Mouse (Mus musculus): ENCODE measurements at regions not wholly inside any gene's neighbourhood (a gene's known extent, or its start where the extent isn't known, plus 50 kb on each side); places are given as distances from the start of the nearest gene placed in this dataset.

DNA sequence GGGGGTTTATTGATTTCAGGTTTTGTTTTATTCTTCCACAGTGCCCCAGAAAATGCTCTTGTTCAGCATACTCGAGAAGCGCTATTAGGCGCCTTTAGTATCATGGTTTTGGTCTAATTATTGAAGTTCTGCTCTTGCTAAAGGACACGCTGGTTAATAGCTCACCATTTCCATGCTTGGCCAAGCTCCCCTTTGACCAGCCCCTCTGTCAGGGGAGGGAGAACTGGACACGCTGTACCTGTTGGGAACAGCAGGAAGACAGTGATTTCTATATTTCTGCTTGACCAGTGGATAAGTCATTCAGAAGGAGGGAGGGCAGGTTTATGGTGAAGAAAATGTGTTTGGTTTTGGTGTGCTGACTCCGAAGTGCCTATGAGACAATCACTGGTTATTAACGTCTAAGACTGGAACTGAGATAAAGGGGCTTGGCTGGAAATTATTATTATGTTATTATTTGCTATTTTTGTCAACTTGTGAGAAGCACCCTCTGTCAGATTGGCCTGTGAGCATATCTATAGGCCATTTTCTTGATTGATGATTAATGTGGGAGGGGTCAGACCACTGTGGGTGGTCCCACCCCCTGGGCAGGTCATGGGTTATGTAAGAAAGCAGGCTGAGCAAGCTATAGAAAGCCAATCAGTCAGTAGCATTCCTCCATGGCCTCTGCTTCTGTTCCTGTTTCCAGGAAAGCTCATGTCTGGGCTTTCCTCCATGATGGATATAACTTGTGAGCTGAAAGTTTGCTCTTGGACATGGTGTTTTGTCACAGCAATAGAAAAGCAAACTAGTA lies 51.2 kb upstream of the Tanc2 start:
- no peak overlapping the region for H3K4me2 ChIP-seq (replicated peaks)
- no peaks in the 10 kb centered on the region for H3K4me1 ChIP-seq (replicated peaks)
- H3K9me3 ChIP-seq, result no peaks in the 10 kb centered on the region
- ATAC-seq, result no peak
- H3K4me3 ChIP-seq (replicated peaks), result no peak overlapping the region
- H3K27me3 ChIP-seq, result no peaks in the 10 kb centered on the region
- WGBS, result 90% methylated on average over 7 of the region's 7 CpGs
- H3K36me3 ChIP-seq, result no peaks in the 10 kb centered on the region
- H3K9ac ChIP-seq (replicated peaks), result no peak overlapping the region
- no peak overlapping the region for H3K27ac ChIP-seq

DNA sequence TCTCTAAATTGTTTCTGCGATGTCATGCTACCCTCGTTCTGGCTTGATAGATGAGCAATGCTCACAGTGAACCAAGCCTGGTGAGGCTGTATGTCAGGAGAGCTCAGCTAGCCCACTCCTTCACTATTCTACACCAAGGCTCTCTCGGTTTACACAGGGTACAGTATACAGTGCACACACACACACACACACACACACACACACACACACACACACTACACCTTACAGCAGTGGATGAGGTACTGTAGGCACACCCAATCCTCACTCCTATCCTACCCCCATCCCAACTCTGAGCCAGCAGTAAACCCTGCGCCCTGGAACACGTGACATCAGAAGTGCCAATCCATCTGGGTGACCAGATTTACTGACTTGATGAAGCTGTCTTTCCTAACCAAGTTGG lies 57.2 kb upstream of the Tanc2 start:
- Histone ChIP-seq H3K36me3 (no peaks in the 10 kb centered on the region), H3K9ac (replicated peaks) (no peak overlapping the region), H3K9me3 (no peaks in the 10 kb centered on the region), H3K27me3 (no peaks in the 10 kb centered on the region), H3K4me2 (replicated peaks) (no peak overlapping the region), H3K27ac (no peak overlapping the region), H3K4me1 (replicated peaks) (0 out of 2 replicates have a peak, but pooled peaks cover 5% of the 10 kb centered on the region), H3K4me3 (replicated peaks) (no peak overlapping the region)
- no peak for ATAC-seq
- WGBS, result 90% methylated on average over 5 of the region's 5 CpGs

DNA sequence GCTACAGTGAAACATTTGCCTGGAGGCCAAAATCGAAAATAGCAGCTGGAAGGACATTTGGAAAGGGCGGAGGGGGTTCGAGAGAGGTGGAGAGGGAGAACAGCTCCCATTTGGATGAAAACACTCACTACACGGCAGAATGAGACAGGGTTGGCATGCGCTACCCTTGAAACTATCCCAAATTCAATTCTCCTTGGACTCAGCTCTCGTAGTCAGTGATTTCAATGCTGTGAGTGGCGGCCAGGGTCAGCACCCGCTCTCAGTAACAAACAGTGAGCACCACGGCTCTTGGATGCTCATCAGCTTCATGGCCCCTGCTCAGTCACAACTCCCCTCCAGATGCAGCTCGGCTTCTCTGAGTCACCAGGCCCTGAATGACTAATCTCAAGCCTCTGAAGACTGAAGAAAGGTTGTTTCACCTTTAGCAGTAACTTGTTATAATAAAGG lies 59.1 kb upstream of the Tanc2 start:
- ATAC-seq, result no peak
- H3K4me3 ChIP-seq (replicated peaks), result no peak overlapping the region
- H3K9me3 ChIP-seq, result no peaks in the 10 kb centered on the region
- H3K4me1 ChIP-seq (replicated peaks), result 0 out of 2 replicates have a peak, but pooled peaks cover 6% of the 10 kb centered on the region
- H3K4me2 ChIP-seq (replicated peaks), result no peak overlapping the region
- WGBS, result 77% methylated on average over 10 of the region's 10 CpGs
- H3K27ac ChIP-seq, result no peak overlapping the region
- H3K36me3 ChIP-seq, result no peaks in the 10 kb centered on the region
- no peak overlapping the region for H3K9ac ChIP-seq (replicated peaks)
- H3K27me3 ChIP-seq, result no peaks in the 10 kb centered on the region

DNA sequence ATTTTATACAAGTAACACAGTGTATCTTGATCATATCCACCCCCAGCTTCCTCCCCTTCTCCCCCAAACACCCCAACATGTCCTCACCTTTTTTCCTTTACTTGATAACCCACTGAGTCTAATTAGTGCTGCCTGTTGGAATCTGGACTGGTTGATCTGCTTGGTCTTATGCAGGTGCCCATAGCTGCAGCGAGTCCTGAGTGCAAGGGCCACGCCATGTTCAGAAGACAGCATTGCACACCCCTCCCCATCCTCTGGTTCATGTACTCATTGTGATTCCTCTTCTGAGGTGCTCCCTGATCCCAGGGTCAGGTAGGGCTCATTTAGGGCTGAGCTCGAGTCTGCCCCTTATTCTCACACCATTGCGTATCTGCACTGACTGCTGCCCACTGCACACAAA lies 63.7 kb upstream of the Tanc2 start:
- no peaks in the 10 kb centered on the region for H3K9me3 ChIP-seq
- no peaks in the 10 kb centered on the region for H3K36me3 ChIP-seq
- H3K27me3 ChIP-seq, result no peaks in the 10 kb centered on the region
- peaks cover 18% of the 10 kb centered on the region for H3K4me1 ChIP-seq (replicated peaks)
- H3K4me2 ChIP-seq (replicated peaks), result no peak overlapping the region
- H3K4me3 ChIP-seq (replicated peaks), result no peak overlapping the region
- WGBS, result 91% methylated on average over 4 of the region's 4 CpGs
- H3K27ac ChIP-seq, result no peak overlapping the region
- ATAC-seq, result no peak
- H3K9ac ChIP-seq (replicated peaks), result no peak overlapping the region

DNA sequence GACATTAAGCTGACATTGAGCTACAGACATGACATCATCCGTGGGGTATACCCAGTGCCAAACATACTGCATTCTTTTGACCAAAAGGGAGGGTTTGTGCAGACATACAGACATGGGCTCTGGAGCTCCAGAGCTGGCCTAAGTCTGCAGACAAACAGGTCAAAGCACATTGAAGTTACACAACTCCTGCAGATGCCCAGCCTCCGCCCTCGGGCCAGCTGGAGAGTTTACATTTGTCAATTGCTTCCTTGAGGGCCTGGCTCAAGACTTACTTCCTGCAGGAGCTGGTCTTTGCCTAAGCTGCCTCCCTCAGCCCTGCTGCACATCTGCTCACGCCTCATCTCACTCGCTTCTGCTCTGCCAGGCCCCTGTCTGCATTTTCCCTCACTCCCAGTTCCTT lies 64.2 kb upstream of the Tanc2 start:
- no peaks in the 10 kb centered on the region for H3K27me3 ChIP-seq
- no peak overlapping the region for H3K27ac ChIP-seq
- no peaks in the 10 kb centered on the region for H3K9me3 ChIP-seq
- 54% methylated on average over 5 of the region's 5 CpGs for WGBS
- H3K9ac ChIP-seq (replicated peaks), result no peak overlapping the region
- H3K4me1 ChIP-seq (replicated peaks), result peaks cover 18% of the 10 kb centered on the region
- ATAC-seq, result no peak
- no peaks in the 10 kb centered on the region for H3K36me3 ChIP-seq
- H3K4me3 ChIP-seq (replicated peaks), result no peak overlapping the region
- no peak overlapping the region for H3K4me2 ChIP-seq (replicated peaks)

DNA sequence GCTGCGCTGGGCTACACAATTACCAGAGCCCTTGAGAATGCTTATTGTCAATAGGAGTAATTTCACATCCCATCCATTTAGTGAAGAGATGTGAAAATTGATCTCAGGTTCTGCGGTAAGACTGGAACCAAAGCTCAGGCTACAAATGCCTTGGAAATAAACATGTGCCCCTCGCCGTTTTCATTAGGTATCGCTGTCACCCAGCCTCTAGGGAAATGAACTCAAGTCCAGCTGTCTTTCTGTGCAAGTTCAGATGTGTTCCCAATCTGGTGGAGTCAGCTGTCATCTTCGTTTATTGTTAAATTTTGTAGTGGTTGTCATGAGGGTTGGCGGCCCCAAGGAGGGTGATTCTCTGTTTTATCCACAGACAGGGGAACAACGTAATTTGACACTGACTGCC lies 65.4 kb upstream of the Tanc2 start:
- H3K27ac ChIP-seq, result 0 out of 2 replicates have a peak overlapping the region, but pooled peaks have one; percentile 0
- H3K4me2 ChIP-seq (replicated peaks), result no peak overlapping the region
- no peak overlapping the region for H3K4me3 ChIP-seq (replicated peaks)
- H3K27me3 ChIP-seq, result no peaks in the 10 kb centered on the region
- no peaks in the 10 kb centered on the region for H3K9me3 ChIP-seq
- ATAC-seq, result no peak
- H3K4me1 ChIP-seq (replicated peaks), result peaks cover 18% of the 10 kb centered on the region
- WGBS, result 28% methylated on average over 8 of the region's 8 CpGs
- no peaks in the 10 kb centered on the region for H3K36me3 ChIP-seq
- no peak overlapping the region for H3K9ac ChIP-seq (replicated peaks)

DNA sequence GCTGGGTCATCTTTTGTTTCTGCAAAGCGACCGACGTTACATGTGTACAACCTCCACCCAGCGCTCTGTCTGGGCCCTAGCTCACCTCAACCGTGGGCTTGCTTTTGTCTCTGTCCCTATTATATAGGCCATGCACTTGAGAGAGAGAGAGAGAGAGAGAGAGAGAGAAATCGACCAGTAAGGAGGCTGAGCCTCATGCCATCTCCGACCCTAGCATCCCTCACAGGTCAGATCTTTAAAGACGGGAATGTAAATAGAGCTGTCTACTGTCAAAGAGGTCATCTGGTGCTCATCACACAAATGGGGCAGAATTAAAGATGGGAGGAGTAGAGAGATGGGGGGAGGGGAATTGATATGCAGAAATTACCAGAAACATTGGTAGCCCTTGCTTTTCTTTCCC lies 66.0 kb upstream of the Tanc2 start:
- WGBS, result 28% methylated on average over 8 of the region's 8 CpGs
- Histone ChIP-seq H3K4me2 (replicated peaks) (no peak overlapping the region), H3K27ac (peak overlapping the region; percentile 10; the same call in 1 of the 2 replicates), H3K9ac (replicated peaks) (no peak overlapping the region), H3K9me3 (no peaks in the 10 kb centered on the region), H3K36me3 (no peaks in the 10 kb centered on the region), H3K4me3 (replicated peaks) (no peak overlapping the region), H3K4me1 (replicated peaks) (peaks cover 18% of the 10 kb centered on the region), H3K27me3 (no peaks in the 10 kb centered on the region)
- no peak for ATAC-seq

DNA sequence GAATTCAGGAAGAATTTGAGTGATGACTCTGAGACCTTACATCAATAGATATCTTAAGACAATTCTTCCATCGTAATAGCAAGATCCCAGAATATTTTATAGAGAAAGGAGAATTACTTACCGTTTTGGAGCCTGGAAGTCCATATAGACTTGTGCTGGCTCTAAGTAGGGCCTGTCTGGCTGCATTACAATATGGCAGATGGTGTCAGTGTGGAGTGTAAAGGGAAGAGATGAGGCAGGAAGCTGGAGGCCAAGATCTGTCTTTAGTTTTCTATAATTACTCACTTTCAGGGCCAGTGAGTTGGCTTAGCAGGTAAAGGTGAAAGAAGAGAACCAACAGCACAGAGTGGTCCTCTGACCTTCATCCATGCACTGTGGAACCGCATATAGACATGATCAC lies 63.9 kb upstream of the March10 start:
- no peaks in the 10 kb centered on the region for H3K9me3 ChIP-seq
- ATAC-seq, result no peak
- no peak overlapping the region for H3K9ac ChIP-seq (replicated peaks)
- no peak overlapping the region for H3K4me3 ChIP-seq (replicated peaks)
- 96% methylated on average over 3 of the region's 3 CpGs for whole genome bisulfite sequencing
- H3K4me2 ChIP-seq (replicated peaks), result no peak overlapping the region
- no peaks in the 10 kb centered on the region for H3K27me3 ChIP-seq
- no peak overlapping the region for H3K27ac ChIP-seq
- H3K4me1 ChIP-seq (replicated peaks), result peaks cover 15% of the 10 kb centered on the region
- no peaks in the 10 kb centered on the region for H3K36me3 ChIP-seq

DNA sequence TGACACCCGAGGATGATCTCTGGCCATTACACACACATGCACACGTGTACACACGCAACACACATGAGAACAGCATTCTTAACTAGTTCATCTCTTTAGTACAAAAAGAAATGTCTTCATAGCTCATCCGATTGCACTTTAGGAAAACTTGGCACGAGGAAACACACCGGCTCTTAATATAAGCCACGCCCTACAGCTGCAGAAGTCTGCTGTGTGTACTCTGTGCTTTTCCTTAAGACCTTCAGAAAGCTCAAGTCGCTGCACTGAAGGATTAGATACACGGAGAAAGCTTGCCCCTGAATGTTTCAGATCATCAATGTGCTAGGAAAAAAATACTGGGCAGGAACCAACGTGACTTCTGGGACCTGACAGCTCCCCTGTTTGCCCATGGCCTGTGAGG lies 56.7 kb upstream of the March10 start:
- H3K36me3 ChIP-seq, result no peaks in the 10 kb centered on the region; the same call in 1 of the 2 replicates
- 84% methylated on average over 10 of the region's 10 CpGs for WGBS
- H3K27ac ChIP-seq, result no peak overlapping the region
- H3K27me3 ChIP-seq, result peaks cover 37% of the 10 kb centered on the region
- peaks cover 19% of the 10 kb centered on the region for H3K4me1 ChIP-seq (replicated peaks)
- no peak overlapping the region for H3K4me3 ChIP-seq (replicated peaks)
- H3K4me2 ChIP-seq (replicated peaks), result no peak overlapping the region
- H3K9ac ChIP-seq (replicated peaks), result no peak overlapping the region
- H3K9me3 ChIP-seq, result no peaks in the 10 kb centered on the region
- no peak for ATAC-seq

DNA sequence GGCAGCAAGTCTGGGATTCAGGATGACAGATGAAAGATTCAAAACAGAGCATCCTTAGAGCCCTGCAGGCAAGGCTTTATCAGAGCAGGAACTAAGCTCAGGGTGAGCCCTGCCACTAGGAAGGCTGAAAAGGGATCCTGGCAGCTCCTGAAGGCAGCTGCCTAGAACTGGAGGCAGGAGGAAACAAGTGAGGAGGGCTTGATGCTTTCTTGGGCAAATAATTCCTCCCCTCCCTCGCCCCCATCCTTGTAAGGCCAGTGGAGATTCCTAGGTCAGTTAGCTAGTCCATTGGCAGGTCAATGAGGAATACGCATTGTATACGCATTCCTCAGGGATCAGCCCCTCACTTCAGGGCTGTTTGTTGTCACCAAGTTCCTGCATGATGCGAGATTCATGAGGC lies 54.1 kb upstream of the March10 start:
- no peak for ATAC-seq
- Histone ChIP-seq H3K9ac (replicated peaks) (no peak overlapping the region), H3K27me3 (peaks cover 44% of the 10 kb centered on the region), H3K4me2 (replicated peaks) (no peak overlapping the region), H3K9me3 (no peaks in the 10 kb centered on the region), H3K4me3 (replicated peaks) (no peak overlapping the region), H3K36me3 (no peaks in the 10 kb centered on the region; the same call in 1 of the 2 replicates), H3K4me1 (replicated peaks) (peaks cover 41% of the 10 kb centered on the region), H3K27ac (no peak overlapping the region)
- 81% methylated on average over 4 of the region's 4 CpGs for WGBS

DNA sequence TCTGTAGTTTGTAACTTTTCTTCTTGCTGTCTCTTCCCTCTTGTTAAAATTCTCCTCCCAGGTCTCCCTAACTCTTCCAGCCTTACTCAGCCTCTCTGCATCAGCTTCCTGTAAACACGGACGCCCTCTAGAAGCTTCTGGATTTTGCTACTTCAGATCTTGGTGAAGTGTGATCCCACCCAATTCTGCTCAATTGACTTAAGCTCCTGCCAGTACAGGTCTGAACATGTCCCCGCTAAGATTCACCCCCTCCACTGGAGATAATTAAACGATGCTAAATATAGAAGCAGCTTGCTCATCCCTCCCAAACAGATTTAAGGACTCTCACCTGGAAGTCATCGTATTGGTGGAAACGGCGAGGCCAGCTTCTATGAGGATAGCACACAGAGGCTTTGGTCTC lies 53.5 kb upstream of the March10 start:
- 80% methylated on average over 7 of the region's 7 CpGs for WGBS
- Histone ChIP-seq H3K4me1 (replicated peaks) (peaks cover 41% of the 10 kb centered on the region), H3K27ac (no peak overlapping the region), H3K4me3 (replicated peaks) (no peak overlapping the region), H3K36me3 (no peaks in the 10 kb centered on the region; the same call in 1 of the 2 replicates), H3K9me3 (no peaks in the 10 kb centered on the region), H3K4me2 (replicated peaks) (no peak overlapping the region), H3K9ac (replicated peaks) (no peak overlapping the region), H3K27me3 (peaks cover 49% of the 10 kb centered on the region)
- no peak for ATAC-seq

DNA sequence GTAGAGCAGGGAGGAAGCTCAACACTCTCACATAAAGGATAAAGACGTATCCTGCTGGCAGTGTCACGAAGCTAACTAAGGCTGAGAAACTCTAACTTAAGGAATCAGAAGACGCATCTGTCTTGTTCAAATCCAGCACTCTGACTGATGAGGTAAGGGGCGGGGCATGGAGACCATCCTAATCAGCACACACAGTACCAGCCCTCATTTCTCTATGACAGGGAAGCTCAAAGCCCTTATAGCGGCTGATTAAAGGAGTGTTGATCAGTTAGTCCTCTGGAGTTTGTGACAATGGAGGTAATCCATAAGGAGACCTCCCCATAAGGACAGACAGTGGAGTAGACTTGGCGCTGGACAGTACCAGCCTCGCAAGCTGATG lies 52.1 kb upstream of the March10 start:
- 38% methylated on average over 7 of the region's 7 CpGs for WGBS
- H3K4me2 ChIP-seq (replicated peaks), result peak overlapping the region; percentile 38
- peak; percentile 40 for ATAC-seq
- H3K4me3 ChIP-seq (replicated peaks), result no peak overlapping the region
- H3K36me3 ChIP-seq, result no peaks in the 10 kb centered on the region
- H3K27ac ChIP-seq, result peak overlapping the region; percentile 83
- H3K9me3 ChIP-seq, result no peaks in the 10 kb centered on the region
- peaks cover 60% of the 10 kb centered on the region for H3K27me3 ChIP-seq
- H3K4me1 ChIP-seq (replicated peaks), result peaks cover 41% of the 10 kb centered on the region
- no peak overlapping the region for H3K9ac ChIP-seq (replicated peaks)

Measured in midbrain, embryonic 13.5 days (tissue).